Mouse (Mus musculus): ENCODE measurements around the gene Ptprm.

The Ptprm gene

DNA sequence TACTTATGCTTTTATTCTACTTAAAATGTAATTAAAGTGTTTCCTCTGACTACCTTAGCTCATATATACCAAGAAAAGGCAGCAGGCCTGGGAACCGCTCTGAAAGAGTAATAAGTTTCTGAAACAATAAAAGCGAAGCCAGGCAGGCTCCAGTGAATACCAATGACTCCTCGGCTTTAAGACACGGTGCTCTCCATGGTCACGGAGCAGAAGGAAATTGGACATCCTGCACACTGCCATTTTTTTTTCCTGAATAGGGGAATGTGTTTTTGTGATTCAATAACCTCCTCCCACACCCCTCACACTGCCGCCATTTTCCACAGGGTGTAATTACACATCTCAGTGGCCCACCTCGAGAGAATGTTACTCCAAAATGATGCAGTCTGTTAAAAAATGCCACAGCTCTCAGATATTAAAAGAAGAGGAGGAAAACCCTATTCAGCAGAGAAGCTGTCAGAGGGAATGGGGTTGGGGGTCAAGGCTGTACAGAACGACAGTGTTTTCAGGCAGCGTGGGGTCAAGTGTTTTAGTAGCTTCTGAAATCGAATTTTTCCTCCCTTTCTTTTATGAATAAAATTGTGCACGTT, 585.5 kb downstream of the Ptprm start:
- no peak for DNase-seq (ENCODE audit: low read depth)

DNA sequence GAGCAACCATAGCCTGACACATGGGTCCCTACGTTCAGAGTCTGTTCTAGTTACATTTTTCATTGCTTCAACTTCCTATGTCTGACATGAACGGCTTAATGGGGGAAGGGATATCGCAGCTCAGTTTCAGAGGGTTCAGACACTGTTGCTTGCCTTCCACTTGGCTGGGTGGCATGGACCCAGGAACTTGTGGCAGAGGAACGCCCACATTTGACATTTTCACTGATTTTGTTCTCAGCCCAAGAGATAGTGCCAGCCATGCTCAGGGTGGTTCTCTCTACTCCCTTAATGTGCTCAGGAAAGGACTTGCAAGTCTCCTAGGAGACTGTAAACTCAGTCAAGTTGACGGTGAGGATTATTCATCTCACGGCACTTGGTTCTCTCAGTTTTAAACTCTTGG, 588.1 kb downstream of the Ptprm start:
- DNase-seq (ENCODE audit: low read depth), result no peak

DNA sequence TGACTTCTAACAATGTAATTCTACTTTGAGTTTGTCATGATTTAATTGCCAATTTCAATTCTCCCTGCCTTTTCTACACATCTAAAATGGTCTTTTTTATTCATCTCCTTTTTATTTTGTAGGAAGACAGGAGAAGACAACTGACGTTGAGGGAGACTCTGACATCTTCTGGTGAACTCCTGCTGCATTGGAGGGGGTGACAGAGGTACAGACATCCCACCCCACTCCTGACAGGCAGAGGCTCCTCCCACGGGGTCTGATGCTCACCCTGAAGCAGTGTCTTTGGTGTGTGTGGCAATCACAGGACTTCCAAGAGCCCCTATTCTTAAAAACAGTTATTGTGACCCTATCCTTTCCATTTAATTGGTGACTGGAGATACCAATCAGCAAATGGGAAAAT, 589.8 kb downstream of the Ptprm start:
- no peak for DNase-seq (ENCODE audit: low read depth)

GRCm38 (mm10) chr17:66762716-66763115, 591.5 kb downstream of the Ptprm start:
- no peak for DNase-seq (ENCODE audit: low read depth)

GRCm38 (mm10) chr17:66761326-66762296, 592.6 kb downstream of the Ptprm start:
- DNase-seq (ENCODE audit: low read depth), result no peak

- DNase-seq (ENCODE audit: low read depth), result no peak
Observed at GRCm38 (mm10) chr17:66757025-66757511, 597.2 kb downstream of the Ptprm start.

GRCm38 (mm10) chr17:66756500-66756899, 597.8 kb downstream of the Ptprm start:
- no peak for DNase-seq (ENCODE audit: low read depth)

GRCm38 (mm10) chr17:66755191-66755654, 599.0 kb downstream of the Ptprm start:
- DNase-seq (ENCODE audit: low read depth), result no peak

DNA sequence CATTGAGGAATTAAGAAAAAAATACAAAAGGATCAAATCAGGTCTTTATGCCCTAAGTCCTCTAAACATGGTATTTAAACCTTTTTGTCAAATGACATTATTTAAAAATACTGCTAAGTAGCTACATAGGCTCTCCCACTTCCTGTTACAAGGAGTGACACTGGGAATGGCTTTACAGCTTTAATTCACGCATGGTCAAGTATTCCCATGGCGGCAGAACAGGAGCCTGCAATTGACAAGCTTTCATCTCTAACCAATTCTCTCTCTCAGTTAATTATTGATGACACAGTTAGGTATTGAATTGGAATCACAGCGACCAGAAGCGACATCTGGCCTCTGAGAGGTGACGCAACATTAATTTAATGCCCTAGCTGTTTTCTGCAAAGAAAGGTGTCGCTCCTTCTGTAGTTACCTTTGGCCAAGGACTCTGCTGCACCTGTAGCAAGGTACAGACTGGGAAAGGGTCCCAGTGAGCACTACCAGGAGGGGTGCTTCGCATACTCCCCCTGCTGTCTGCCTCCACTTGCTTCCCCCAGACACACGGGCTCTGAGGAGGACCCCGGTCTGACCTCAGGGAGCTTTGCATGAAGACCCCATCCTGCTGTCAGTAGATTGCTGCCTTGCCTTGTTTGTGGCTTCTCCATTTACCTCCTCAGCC, 599.9 kb downstream of the Ptprm start:
- DNase-seq (ENCODE audit: low read depth), result no peak

- DNase-seq (ENCODE audit: low read depth), result no peak
Observed at GRCm38 (mm10) chr17:66751746-66752145, 602.5 kb downstream of the Ptprm start.

DNA sequence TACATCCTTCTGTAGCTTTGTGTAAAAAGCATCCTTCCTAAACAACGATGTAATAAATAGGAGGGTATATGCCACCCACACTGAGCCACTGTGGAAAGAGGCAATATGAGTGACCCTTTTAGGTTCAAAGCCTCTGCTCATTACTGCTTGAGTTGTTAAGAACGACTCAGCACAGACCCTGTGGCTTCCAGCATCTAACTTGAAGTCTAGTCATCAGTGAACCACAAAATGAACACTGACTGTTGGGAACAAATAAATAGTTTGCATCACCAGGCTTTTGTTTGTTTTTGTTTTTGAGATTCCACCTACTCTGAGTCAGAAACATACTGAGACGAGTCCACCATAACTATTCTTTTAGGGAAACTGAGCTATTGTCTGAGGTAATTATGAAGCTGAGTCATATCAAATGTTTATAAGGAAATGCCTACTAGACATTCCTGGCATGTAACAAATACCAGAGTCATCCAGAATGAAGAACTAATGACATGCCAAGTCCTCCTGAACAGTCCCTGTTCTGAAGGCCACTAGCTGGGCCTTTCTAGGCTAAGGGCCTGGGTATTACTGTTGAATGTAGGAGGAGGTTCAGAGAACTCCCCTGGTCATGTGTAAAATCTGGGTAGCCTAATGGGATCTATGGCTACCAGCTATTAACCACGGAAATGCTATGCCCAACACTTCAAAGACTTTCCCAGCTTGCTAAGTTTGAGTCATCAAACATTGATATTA, 603.6 kb downstream of the Ptprm start:
- DNase-seq (ENCODE audit: low read depth), result no peak

GRCm38 (mm10) chr17:66749976-66750375, 604.3 kb downstream of the Ptprm start:
- no peak for DNase-seq (ENCODE audit: low read depth)

DNA sequence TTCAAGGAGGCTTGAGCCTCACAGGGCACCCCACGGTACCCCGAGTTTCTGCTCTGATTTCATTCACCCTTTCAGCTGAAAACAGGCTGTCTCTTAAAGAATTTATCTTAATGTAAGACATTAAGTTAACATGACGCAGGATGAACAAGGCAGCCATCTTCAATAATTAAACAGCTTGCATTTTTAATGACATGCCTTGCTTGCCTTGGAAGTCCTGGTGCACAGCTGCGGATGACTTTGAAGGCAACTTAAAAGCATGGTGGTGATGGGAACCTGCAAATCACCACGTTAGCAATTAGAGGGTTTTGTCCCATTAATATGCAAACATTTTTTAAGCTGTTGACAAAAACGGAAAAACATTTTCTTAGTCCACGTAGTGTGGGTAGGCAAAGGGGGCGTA, 607.8 kb downstream of the Ptprm start:
- no peak for DNase-seq (ENCODE audit: low read depth)

DNA sequence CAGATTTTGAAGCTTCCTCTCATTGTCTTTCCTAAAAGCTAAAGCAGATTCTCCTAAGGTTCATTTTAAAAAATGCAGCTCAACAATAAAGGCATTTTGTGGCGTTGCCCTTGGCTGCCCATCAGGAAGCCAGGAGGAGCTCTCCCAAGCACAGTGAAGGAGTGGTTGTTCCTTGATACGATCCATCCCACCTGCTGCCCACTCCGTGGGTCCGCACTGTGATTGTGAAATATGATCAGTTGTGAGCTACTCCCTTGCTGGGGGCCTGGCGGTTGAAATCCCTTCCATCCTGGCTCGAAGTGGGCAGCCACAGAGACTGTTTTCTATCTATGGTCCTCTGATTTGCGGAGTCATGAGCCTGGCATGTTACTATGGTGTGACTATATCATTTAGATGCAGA, 610.9 kb downstream of the Ptprm start:
- no peak for DNase-seq (ENCODE audit: low read depth)

GRCm38 (mm10) chr17:66738779-66739345, 615.4 kb downstream of the Ptprm start:
- no peak for DNase-seq (ENCODE audit: low read depth)

DNA sequence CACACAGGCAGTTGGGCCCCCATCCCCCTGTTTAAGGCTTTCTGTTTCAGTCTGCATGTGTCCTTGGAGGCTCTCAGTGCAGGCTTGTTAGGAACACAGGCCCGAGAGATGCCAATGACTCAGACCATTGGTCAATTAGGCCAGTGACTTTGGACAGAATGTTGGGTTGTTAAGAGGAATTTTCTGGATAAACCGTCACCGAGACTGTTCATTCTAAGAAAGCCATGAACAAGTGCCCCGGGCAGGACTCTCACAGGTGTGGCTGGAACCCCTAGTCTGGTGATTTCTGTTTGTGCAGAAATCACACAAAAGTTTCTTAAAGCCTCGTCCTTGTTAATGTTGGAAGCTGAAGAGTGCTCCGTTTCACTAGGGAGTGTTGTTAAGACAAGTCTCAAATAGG, 615.9 kb downstream of the Ptprm start:
- no peak for DNase-seq (ENCODE audit: low read depth)

- no peak for DNase-seq (ENCODE audit: low read depth)
Observed at GRCm38 (mm10) chr17:66736450-66736849, 617.8 kb downstream of the Ptprm start.

- DNase-seq (ENCODE audit: low read depth), result no peak
Observed at GRCm38 (mm10) chr17:66733541-66733940, 620.7 kb downstream of the Ptprm start.

DNA sequence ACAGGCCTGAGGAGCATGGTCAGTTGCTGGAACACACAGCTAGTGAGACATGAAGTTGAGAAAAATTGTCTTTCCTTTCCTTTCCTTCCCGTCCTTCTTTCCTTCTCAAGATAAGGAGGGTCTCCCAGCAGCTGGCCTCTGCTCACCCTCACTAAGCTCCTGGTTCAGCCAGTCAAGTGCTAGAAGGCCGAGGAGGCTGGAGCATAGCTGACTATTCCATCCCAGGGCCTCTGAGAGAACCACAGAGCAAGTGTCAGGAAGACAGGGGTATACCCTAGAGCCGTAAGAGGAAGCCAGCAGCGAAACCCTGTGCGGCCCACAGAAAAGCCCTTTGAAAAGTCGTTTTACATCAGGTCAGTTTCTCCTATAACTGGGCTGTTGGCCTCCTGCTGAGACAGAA, 624.3 kb downstream of the Ptprm start:
- no peak for DNase-seq (ENCODE audit: low read depth)

GRCm38 (mm10) chr17:66720992-66721351, 633.3 kb downstream of the Ptprm start:
- DNase-seq (ENCODE audit: low read depth), result no peak

DNA sequence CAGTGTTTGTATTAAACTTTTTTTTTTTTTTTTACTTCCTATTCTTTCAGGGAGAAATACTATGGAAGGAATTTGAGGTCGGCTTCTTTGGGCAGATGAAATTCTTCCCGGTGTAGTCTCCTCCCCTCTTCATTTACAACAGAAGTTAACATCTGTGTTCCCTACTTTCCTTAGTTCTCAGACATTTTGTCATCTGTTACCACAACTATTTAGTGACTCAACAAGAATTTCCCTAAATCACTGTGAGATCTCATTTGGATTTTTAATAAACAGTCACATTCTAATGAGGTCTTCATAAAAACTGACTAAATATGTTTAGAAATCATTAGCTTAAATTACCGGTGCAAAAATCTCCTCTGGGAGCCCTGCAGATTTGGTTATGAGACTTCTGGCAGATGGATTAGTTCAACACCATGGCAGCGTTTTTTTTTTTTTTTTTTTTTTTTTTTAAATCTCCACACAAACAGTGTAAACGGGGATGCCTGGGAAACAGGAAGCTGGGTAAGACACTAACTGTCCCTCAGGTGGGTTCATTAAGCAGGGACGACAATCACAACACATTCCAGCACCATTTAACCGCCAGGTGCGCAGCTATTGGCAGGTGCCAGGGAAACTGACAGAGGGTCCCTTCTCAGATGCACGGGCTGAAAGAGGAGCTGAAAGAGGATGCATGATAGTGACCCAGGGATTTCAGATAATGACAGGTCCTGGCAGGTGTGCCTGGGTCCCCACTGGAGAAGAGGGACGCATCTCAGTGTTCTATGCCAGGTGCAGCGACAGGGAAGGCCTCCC, 633.9 kb downstream of the Ptprm start:
- DNase-seq (ENCODE audit: low read depth), result no peak
